ENCODE assay signal across 26 mouse cellular contexts in genomic region chr2:131550474-131550873, GRCm38 (mm10). TPM values are rescaled to one million over a fixed set of nuclear protein-coding genes. Genes with fewer than 3 reads are reported as not detected.
"Had no signal": no experiment of that assay in that cellular context is flagged by ENCODE, and none has a peak within 500 bp of the region (broad histone marks: within the 10 kb centered on the region; RNA-seq: fewer than 3 reads in every experiment).

No protein-coding gene starts in this region.

- H3K4me2 ChIP-seq: heart, embryonic 12.5 days; hindbrain, embryonic 12.5 days; hindbrain, embryonic 14.5 days; kidney, embryonic 15.5 days; limb, embryonic 12.5 days; liver, embryonic 11.5 days; liver, embryonic 13.5 days; liver, embryonic 15.5 days had no signal

- H3K27ac ChIP-seq: heart, embryonic 10.5 days; hindbrain, embryonic 10.5 days; hindbrain, embryonic 12.5 days; hindbrain, embryonic 14.5 days; hindbrain, postnatal 0 days; kidney, embryonic 15.5 days; kidney, postnatal 0 days; limb, embryonic 10.5 days; limb, embryonic 12.5 days; liver, embryonic 13.5 days; liver, embryonic 15.5 days had no signal

- H3K9me3 ChIP-seq: heart, embryonic 10.5 days; heart, embryonic 12.5 days; hindbrain, embryonic 10.5 days; hindbrain, embryonic 12.5 days; kidney, embryonic 15.5 days; limb, embryonic 10.5 days; limb, embryonic 12.5 days; liver, embryonic 13.5 days; liver, embryonic 15.5 days had no signal

- H3K4me3 ChIP-seq: heart, embryonic 10.5 days; heart, embryonic 12.5 days; hindbrain, embryonic 10.5 days; hindbrain, embryonic 12.5 days; kidney, embryonic 15.5 days; limb, embryonic 10.5 days; limb, embryonic 12.5 days; liver, embryonic 13.5 days; liver, embryonic 15.5 days had no signal

- H3K36me3 ChIP-seq: heart, embryonic 10.5 days; heart, embryonic 12.5 days; hindbrain, embryonic 10.5 days; hindbrain, embryonic 12.5 days; kidney, embryonic 15.5 days; limb, embryonic 10.5 days; limb, embryonic 12.5 days; liver, embryonic 13.5 days; liver, embryonic 15.5 days had no signal

- ATAC-seq: hindbrain, postnatal 0 days; intestine, embryonic 16.5 days; liver, postnatal 0 days had no signal

- H3K9ac ChIP-seq: heart, embryonic 12.5 days; hindbrain, embryonic 12.5 days; hindbrain, embryonic 14.5 days; kidney, embryonic 15.5 days; limb, embryonic 12.5 days; liver, embryonic 13.5 days; liver, embryonic 15.5 days; liver, postnatal 0 days had no signal

- DNase-seq: gastrocnemius, postnatal 14 days; heart, postnatal 4 days; kidney, adult 11 months; kidney, adult 2 months; kidney, adult 9 months; kidney, postnatal 14 days; layer of hippocampus, adult 9-11 months; layer of hippocampus, postnatal 36 days; liver; liver, embryonic 13.5 days; liver, postnatal 0 days; lung, adult 2 months had no signal

RNA-seq across cellular contexts. Expression of gene Adra1d, which starts 11.6 kb away (rescaled TPM):
- total RNA-seq: granulocyte monocyte progenitor cell, adult 5-6 weeks had no signal
- polyA plus RNA-seq: limb, embryonic 10.5 days; limb, embryonic 12.5 days had no signal
